Mouse (Mus musculus): ENCODE measurements around the gene Gpr132.

Gene Gpr132

DNA sequence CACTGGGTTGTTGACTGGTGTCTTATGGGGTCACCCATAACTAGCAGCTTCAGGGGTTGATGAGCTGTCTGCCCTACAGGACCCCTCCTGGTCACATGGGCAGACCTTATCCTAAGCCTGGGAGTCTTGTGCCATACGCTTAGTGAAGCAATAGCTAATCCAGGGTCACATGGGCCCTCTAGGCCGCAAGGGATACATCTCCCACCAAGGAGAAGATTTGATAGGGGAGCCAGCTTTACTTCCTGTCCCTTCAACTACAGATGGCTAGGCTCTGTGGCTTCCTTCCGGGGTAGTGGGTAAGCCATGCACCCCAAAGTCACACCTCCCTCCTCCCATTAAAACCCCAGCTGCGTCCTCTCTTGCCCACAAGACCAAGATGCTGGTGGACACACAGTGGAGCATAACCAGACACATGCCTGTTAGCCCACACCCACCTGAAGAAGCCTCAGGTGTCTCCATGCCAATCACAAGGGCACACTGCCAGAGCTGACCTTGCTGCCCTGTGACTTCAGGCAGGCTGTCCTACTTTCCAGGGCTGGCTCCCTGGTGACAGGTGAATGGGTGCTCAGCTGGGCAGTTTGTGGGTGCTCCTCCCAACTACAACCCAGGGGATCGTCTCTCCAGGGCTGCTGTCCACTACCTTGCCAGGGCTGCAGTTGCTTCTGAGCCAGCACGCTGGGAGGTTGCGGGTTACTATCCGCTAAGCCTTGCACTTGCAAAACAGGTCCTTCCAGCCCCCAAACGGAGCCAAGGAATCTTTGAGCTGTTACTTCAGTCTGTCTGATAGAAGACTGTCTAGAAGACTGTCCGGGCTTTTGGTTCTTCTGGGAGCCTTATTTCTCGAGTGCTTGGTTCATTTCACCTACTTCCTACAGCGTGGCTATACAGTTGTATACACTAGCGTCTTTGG lies at the start of gene Gpr132:
Gpr132 (minus strand) TSS at position 51 of the 910 bp plus-strand sequence.
- no peak for DNase-seq (ENCODE audit: low read depth in 1 of 2, low spot score in 2 of 2)

GRCm38 (mm10) chr12:112917486-112917885 lies 49.5 kb upstream of the Gpr132 start:
- no peak for DNase-seq (ENCODE audit: low read depth in 1 of 2, low spot score in 2 of 2)

DNA sequence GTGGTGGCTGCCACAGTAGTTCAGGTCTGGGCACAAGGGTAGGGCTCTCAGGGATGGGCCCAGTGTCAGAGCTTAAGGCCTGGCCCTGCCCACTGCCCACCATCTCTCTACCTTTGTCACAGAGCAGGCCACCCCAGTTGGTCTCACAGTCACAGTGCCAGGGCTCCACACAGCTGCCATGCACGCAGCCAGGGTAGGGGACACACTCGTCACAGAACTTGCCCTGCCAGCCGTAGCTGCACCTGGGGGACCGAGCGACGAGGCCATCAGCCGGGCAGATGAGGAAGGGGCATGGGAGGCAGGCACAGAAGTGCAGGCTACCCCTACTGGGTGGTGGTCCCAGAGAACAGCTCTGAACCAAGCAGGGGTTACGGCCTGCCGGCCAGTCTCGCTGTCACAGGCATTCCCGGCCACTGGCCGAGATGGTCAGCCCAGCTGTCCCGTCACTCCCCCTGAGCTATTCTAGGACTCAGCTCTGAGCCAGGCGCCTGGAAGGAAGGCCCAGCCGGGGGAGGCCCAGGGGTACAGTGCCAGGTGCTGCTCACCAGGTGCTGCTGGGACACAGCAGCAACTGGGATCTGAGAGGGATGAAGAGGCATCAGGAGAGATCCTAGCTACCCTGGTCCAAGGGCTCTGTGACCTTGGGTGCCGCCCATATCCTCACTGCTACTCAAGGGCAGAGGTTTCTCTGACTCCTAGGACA lies 48.8 kb upstream of the Gpr132 start:
- no peak for DNase-seq (ENCODE audit: low read depth in 1 of 2, low spot score in 2 of 2)

DNA sequence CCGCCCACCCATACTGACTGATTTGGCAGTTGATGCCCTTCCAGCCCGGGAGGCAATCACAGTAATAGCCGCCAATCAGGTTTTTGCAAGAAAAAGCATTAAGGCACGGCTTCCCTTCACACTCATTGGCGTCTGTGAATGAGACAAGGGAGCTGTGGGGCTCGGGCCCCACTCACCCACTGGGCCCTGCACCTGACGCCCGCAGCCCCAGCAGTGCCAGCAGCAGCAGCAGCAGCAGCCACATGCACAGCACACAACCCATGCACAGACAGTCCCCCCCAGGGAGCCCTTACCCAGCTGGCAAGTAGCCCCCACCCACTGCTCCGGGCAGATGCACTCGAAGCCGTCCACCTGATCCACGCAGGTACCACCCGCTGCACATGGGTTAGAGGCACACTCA lies 47.6 kb upstream of the Gpr132 start:
- DNase-seq (ENCODE audit: low read depth in 1 of 2, low spot score in 2 of 2), result no peak

- no peak for DNase-seq (ENCODE audit: low read depth in 1 of 2, low spot score in 2 of 2)
Observed at GRCm38 (mm10) chr12:112914527-112914926, 46.5 kb upstream of the Gpr132 start.

GRCm38 (mm10) chr12:112912951-112913745 lies 45.1 kb upstream of the Gpr132 start:
- no peak for DNase-seq (ENCODE audit: low read depth in 1 of 2, low spot score in 2 of 2)

DNA sequence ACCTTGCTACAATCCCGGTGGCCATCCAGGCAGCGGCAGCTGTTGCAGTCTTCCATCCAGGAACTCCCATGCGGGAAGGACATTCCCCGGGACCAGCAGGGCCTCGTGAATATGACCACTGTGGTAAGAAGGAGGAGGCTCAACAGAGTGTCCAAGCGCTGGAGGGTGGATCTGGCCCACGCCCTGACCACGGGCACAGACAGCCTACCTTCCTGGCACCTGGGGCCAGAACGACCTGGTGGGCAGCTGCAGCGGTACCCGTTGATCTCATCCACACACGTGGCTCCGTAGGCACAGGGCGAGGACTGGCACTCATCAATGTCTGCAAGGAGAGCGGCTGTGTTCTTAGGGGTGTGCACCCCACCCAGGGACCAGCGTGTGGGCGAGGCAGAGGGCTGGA lies 43.7 kb upstream of the Gpr132 start:
- DNase-seq (ENCODE audit: low read depth in 1 of 2, low spot score in 2 of 2), result no peak

DNA sequence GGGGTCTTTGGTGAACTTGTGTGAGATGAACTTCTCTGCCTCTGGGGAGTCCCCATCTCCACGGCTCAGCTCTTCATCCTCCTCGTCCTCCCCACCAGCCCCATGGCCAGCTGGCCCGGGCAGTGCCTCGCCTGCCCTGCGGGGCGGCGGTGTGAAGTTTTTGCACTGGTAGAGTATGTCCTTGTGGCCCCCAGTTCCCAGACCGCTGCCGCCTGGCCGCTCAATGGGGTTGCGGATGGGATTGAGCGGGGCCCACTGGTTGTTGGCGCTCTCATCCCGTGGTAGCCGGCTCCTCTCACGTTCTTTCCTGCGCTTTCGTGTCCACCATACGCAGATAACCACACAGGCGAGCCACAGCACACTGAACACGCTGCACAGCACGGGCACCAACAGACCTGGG lies 41.0 kb upstream of the Gpr132 start:
- no peak for DNase-seq (ENCODE audit: low read depth in 1 of 2, low spot score in 2 of 2)

DNA sequence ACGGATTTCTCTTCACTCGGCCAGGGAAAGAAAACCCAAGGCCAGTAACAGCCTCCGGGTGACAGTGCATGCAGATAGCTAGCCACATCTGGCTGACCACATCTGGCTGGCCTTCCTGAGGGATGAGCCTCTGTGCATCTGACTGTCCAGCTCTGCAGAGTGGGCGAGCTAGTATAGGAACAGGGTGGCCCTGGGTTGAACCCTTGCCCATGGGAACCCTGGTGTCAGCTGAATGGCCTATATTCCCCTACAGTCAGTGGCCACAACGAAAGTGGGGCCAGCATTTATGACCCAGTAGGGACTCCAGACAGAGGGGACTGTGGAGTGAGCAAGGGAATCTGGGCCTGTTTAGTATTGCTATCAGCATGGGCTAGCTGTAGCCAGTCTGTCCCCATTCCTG lies 37.0 kb upstream of the Gpr132 start:
- no peak for DNase-seq (ENCODE audit: low read depth in 1 of 2, low spot score in 2 of 2)

GRCm38 (mm10) chr12:112903941-112904340 lies 35.9 kb upstream of the Gpr132 start:
- DNase-seq (ENCODE audit: low read depth in 1 of 2, low spot score in 2 of 2), result no peak

- no peak for DNase-seq (ENCODE audit: low read depth in 1 of 2, low spot score in 2 of 2)
Observed at GRCm38 (mm10) chr12:112900641-112901040, 32.6 kb upstream of the Gpr132 start.

GRCm38 (mm10) chr12:112898960-112899359 lies 30.9 kb upstream of the Gpr132 start:
- DNase-seq (ENCODE audit: low read depth in 1 of 2, low spot score in 2 of 2), result no peak

DNA sequence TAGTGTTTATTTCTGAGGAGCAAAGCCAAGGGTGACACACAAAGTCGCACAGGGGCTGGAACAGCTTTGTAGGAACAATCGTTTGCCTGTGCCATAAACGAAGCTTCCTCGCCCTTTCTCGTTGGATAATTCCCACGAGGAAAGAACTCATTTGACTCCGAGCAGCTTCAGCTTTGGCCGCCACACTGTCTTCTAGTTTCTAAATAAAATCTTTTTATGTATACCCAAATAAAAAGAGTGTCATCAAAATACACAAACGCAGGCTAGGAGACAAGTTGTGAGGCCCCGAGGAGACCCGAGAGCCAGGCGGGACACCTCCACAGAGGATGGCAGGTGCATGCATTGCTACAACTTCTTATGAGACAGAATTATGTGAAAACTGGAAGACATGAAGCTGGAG lies 30.3 kb upstream of the Gpr132 start:
- no peak for DNase-seq (ENCODE audit: low read depth in 1 of 2, low spot score in 2 of 2)

GRCm38 (mm10) chr12:112897522-112898212 lies 29.6 kb upstream of the Gpr132 start:
- DNase-seq (ENCODE audit: low read depth in 1 of 2, low spot score in 2 of 2), result peak; percentile 35 to 47

DNA sequence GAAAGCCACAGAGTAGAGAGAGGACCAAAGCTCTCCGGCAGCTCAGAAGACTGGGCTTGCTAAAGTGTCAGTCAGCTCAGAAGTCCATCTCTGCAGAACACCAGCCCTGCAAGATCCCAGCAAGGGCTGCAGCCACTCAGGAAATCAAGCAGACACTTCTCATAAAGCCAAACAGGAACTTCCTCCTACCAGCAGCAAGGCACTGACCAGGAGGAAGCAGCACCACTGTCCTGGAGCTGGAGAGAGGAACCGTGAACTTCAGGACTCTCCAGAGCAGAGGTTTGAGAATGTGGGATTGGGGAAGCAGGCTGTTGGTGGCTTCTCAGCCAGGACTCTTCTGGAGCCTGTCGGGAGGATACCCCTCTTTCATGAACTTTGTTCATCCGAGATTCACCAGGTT lies 26.9 kb upstream of the Gpr132 start:
- peak in 1 of 2 experiments; percentile 43 for DNase-seq (ENCODE audit: low read depth in 1 of 2, low spot score in 2 of 2)

- no peak for DNase-seq (ENCODE audit: low read depth in 1 of 2, low spot score in 2 of 2)
Observed at GRCm38 (mm10) chr12:112894303-112894884, 26.4 kb upstream of the Gpr132 start.

DNA sequence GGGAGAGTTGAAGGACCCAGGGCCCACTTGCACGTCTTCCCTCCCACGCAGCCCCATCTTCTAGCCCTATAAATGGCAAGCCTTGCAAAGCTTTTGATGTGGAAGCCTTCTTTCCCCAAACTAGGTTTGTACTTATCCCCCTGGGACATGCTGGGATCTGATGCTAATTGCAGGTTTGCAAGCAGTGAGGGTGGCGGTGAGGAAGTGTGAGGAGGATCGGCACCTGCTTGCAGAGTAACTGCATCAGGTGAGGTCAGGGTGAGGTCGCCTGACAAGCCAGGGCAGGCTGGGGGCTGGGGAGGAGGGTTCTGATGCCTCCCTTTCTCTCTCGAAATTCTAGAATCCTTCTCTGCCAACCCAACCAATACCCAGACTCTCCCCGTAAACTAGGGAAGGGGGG lies 17.4 kb upstream of the Gpr132 start:
- DNase-seq (ENCODE audit: low read depth in 1 of 2, low spot score in 2 of 2), result no peak

DNA sequence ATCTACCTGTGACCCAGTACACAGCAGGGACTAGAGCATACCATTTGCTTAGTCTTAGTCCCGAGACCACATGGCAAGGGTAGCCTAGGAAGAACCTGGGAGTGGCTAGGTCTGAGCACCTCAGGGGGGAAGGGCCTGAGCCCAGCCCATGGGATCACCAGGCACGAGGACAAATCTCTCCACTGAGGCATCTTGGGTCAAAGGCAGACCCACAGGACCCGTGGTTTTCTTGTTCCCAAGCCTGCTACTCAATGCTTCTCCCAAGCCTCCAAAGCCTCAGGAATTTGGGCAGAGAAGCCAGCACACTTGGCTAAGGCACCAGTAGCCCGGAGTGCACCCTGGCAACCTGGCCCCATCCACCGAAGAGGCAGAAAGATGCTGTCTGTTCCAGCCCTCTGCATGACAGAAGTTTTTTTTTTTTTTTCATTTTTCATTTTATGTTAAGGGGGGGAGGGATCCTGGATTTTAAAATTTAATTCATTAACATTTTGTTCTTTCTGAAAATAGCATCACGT lies 13.3 kb upstream of the Gpr132 start:
- DNase-seq (ENCODE audit: low read depth in 1 of 2, low spot score in 2 of 2), result no peak

DNA sequence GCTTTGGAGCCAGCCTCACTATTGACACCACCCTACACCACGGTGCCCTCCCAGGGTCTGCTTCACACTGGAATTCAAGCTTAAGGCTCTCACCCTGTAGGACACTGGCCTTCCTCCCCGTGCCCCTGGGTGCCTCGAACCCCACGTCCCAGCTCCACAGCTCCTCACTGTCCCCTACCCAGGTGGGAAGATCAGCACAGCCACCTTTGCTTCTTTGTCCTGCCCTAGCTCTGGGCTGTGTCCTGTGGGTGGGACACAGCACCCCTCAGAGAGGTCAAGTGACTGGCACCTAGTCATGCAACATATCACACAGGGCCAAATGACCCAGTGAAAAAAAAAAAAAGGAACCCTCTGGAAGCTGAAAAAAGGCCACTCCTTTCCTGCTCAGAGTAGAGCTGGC lies 12.6 kb upstream of the Gpr132 start:
- DNase-seq (ENCODE audit: low read depth in 1 of 2, low spot score in 2 of 2), result no peak

- DNase-seq (ENCODE audit: low read depth in 1 of 2, low spot score in 2 of 2), result no peak
Observed at GRCm38 (mm10) chr12:112879731-112880130, 11.7 kb upstream of the Gpr132 start.

Data from monocyte, adult 2 months (primary cell).